Mouse (Mus musculus) C2C12 (cell line): Measurements from ENCODE around the gene Gnl2. TPM values are rescaled to one million over a fixed set of nuclear protein-coding genes. Genes with fewer than 3 reads are reported as not detected.

Experiments
- H3K27me3 ChIP-seq: one replicate; pipeline ENCODE4 v1.6.1; 2011; ENCODE audit not compliant: control insufficient read depth, insufficient read depth, insufficient read length
- H3K36me3 ChIP-seq: one replicate; pipeline ENCODE4 v1.6.1; 2011; ENCODE audit not compliant: control insufficient read depth, insufficient read depth
- H3K4me3 ChIP-seq: one replicate; pipeline ENCODE4 v1.5.1; 2011; ENCODE audit warnings: mild to moderate bottlenecking, control low read depth; ENCODE audit not compliant: poor library complexity, insufficient read depth, severe bottlenecking
- H3K79me2 ChIP-seq: one replicate; pipeline ENCODE4 v1.6.1; 2011; ENCODE audit not compliant: control insufficient read depth, insufficient read depth
- H3K79me3 ChIP-seq: one replicate; pipeline ENCODE4 v1.6.1; 2011; ENCODE audit warnings: low read depth, control low read depth
- H3ac ChIP-seq: one replicate; pipeline ENCODE3; 2011; ENCODE audit warnings: low read depth; ENCODE audit not compliant: control insufficient read depth, insufficient read length
- CEBPB ChIP-seq: IDR thresholded peaks from one replicate; pipeline ENCODE4 v1.6.1; 2011; ENCODE audit warnings: low read depth, mild to moderate bottlenecking, control low read depth, moderate library complexity
- CTCF ChIP-seq: IDR thresholded peaks from one replicate; pipeline ENCODE4 v1.5.1; 2011; ENCODE audit not compliant: control insufficient read depth, insufficient read depth, insufficient read length
- FOSL1 ChIP-seq: IDR thresholded peaks from one replicate; pipeline ENCODE4 v1.8.0; 2011; ENCODE audit warnings: mild to moderate bottlenecking, low read length; ENCODE audit not compliant: poor library complexity, insufficient read depth, severe bottlenecking
- MAX ChIP-seq: IDR thresholded peaks from one replicate; pipeline ENCODE4 v1.6.1; 2011; ENCODE audit warnings: mild to moderate bottlenecking, control low read depth
- MYOD1 ChIP-seq: IDR thresholded peaks from one replicate; pipeline ENCODE4 v1.6.1; 2011; ENCODE audit warnings: low read depth; ENCODE audit not compliant: control insufficient read depth, insufficient read length
- MYOG ChIP-seq: IDR thresholded peaks from one replicate; pipeline ENCODE4 v1.6.1; 2011; ENCODE audit not compliant: control insufficient read depth, insufficient read length; ENCODE audit errors: extremely low read depth
- USF1 ChIP-seq: IDR thresholded peaks from one replicate; pipeline ENCODE4 v1.6.1; 2011; ENCODE audit warnings: low read depth, mild to moderate bottlenecking, control low read depth, moderate library complexity
- polyA plus RNA-seq: library from polyadenylated mRNA; unstranded; fragments of >200 nt; fragmentation: generic; extraction: Trizol; gene quantifications from one replicate; pipeline ENCODE4 v1.2.1, GENCODE M21; 2012; ENCODE audit warnings: missing spikeins

Gene Gnl2
- polyA plus RNA-seq, 1 experiment = 23.2 TPM

GRCm38 (mm10) chr4:124972316-124972715, 44.1 kb upstream of the Gnl2 start:
- Histone ChIP-seq H3K79me3 (no peaks in the 10 kb centered on the region), H3ac (no peak overlapping the region), H3K79me2 (no peaks in the 10 kb centered on the region), H3K36me3 (no peaks in the 10 kb centered on the region), H3K27me3 (peaks cover 92% of the 10 kb centered on the region), H3K4me3 (no peak overlapping the region)
- TF ChIP-seq FOSL1 = no peak
- TF ChIP-seq MAX = no peak
- TF ChIP-seq USF1 = no peak
- TF ChIP-seq MYOG = no peak
- TF ChIP-seq CEBPB = no peak
- no peak for TF ChIP-seq CTCF
- no peak for TF ChIP-seq MYOD1

- no peaks in the 10 kb centered on the region for H3K36me3 ChIP-seq
- peaks cover 91% of the 10 kb centered on the region for H3K27me3 ChIP-seq
- no peaks in the 10 kb centered on the region for H3K79me2 ChIP-seq
- no peak for TF ChIP-seq CEBPB
- TF ChIP-seq FOSL1 = no peak
- no peak for TF ChIP-seq MAX
- TF ChIP-seq CTCF = no peak
- no peak for TF ChIP-seq MYOG
- no peak for TF ChIP-seq USF1
- no peak for TF ChIP-seq MYOD1
- H3K4me3 ChIP-seq = no peak overlapping the region
- no peaks in the 10 kb centered on the region for H3K79me3 ChIP-seq
- H3ac ChIP-seq = no peak overlapping the region
These were observed 43.1 kb upstream of the Gnl2 start for GRCm38 (mm10) chr4:124973296-124973695.

GRCm38 (mm10) chr4:124978201-124978600, 38.2 kb upstream of the Gnl2 start:
- Histone ChIP-seq H3ac (no peak overlapping the region), H3K79me2 (no peaks in the 10 kb centered on the region), H3K36me3 (no peaks in the 10 kb centered on the region), H3K4me3 (no peak overlapping the region), H3K27me3 (peaks cover 82% of the 10 kb centered on the region), H3K79me3 (no peaks in the 10 kb centered on the region)
- TF ChIP-seq CEBPB = no peak

- no peaks in the 10 kb centered on the region for H3K36me3 ChIP-seq
- peaks cover 92% of the 10 kb centered on the region for H3K27me3 ChIP-seq
- no peaks in the 10 kb centered on the region for H3K79me2 ChIP-seq
- TF ChIP-seq MAX (no peak), MYOG (no peak), USF1 (no peak), CTCF (no peak), CEBPB (no peak), MYOD1 (no peak), FOSL1 (no peak)
- H3K4me3 ChIP-seq = no peak overlapping the region
- no peak overlapping the region for H3ac ChIP-seq
- no peaks in the 10 kb centered on the region for H3K79me3 ChIP-seq
These were observed 32.4 kb upstream of the Gnl2 start for GRCm38 (mm10) chr4:124983893-124984526.

DNA sequence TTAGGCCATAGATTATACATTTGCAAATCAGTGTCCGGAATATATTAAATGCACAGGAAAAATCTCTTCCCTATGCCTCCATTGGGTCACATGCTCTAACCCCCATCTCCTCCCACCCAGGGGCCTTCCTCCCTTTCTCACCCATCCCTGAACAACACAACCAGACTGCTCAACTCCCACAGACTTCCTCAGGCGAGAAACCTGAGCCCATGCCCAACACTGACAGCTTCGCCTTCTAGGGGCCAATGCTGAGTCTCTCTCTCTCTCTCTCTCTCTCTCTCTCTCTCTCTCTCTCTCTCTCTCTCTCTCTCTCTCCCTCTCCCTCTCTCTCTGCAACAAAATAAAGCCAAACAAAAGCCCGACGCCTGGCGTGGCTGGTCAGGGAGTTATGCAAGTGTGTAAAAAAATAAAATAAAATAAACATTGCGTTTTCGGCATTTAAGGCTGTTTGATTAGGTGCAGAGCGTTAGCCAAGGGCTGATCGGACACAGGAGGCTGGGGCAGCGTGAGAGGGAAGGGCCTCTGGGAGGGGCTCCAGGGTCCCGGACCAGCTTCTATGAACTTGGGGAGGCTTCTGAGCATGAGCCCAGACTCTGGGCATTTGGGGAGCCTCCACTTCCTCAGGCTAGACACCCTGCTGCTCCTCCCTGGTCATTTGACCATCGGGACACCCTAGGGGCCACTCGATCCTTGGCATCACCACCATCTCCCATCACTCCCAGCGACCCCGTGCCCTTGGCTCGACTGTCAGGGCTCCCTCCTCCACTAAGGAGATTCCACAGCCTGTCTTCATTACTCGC, 31.3 kb upstream of the Gnl2 start:
- Histone ChIP-seq H3K79me2 (no peaks in the 10 kb centered on the region), H3K36me3 (no peaks in the 10 kb centered on the region), H3ac (no peak overlapping the region), H3K27me3 (peaks cover 94% of the 10 kb centered on the region), H3K4me3 (no peak overlapping the region), H3K79me3 (no peaks in the 10 kb centered on the region)
- TF ChIP-seq CEBPB (no peak), FOSL1 (no peak), CTCF (no peak), MAX (no peak), MYOD1 (no peak), USF1 (no peak), MYOG (no peak)
